Mouse (Mus musculus): Measurements from ENCODE around the gene Zmym2.

The Zmym2 gene

DNA sequence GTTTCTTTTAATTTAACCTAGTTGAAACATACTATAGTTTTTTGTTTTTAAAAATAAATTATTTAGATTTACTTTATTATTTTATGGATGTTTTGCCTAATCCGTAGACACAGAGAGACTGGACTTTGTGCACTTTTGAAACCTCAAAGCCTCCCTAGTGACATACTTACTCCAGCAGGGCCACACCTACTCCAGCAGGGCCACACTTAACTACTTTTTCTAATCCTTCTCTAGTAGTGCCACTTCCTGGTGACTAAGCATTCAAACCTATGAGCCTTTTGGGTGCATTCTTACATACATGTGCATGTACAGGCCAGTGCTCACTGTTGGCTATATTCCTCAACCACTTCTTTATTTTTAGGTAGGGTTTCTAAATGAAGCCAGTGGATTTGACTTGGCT, 19.2 kb downstream of the Zmym2 start:
- DNase-seq (ENCODE audit: low read depth, low spot score), result no peak

DNA sequence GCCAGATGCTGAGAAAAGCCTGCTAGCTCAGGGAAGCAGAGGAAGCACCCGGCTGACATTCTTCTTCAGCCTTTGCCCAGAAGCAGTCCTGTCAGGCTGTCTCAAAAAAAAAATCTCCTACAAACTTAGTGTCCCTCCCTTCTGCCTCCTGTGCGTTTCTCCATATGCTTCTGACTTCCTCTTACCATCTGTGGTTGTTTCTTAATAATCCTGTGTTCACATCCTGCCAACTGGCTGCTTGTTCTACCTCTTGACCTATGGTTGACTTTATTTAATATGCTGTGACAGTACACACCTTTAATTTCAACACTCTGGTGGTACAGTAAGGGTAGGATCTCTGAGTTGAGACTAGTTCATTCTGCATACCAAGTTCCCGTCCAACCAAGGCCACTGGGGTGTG, 32.1 kb downstream of the Zmym2 start:
- DNase-seq (ENCODE audit: low read depth, low spot score), result no peak

DNA sequence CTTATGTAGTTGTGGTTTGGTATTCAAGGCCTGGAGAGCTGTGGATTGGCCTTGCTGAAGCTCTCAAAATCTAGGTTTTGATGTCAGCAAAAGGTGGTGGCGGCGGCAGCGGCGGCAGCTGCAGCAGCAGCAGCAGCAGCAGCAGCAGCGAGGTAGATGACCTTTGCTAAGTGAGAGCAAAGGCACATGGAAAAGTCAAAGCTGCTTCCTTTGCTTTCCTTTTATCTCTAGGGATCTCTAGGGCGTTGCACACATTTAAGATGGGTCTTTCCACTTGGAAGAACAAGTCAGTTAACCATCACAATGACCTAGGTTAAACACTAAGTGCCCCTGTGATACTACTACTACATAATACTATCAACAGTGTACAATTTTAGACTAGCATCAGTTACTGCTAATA, 49.0 kb downstream of the Zmym2 start:
- DNase-seq (ENCODE audit: low read depth, low spot score), result no peak

DNA sequence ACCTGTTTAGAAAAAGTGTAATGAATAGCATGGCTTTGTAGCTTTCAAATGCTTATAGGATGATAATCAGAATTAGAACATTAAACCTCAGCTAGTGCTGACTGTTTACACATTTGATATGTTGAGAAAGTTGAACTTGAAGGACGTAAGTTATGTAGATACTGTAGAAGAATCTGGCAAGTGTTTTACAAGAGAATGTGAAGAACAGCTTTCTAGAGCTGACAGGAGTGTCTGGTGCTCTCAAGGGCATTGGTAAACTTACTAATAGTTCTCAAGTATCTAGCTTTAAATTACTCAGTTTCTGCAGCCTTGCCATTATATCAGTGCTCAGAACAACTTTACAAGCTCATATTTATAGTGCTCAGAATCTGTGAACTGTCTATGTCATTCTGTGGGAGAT, 53.5 kb downstream of the Zmym2 start:
- DNase-seq (ENCODE audit: low read depth, low spot score), result no peak

DNA sequence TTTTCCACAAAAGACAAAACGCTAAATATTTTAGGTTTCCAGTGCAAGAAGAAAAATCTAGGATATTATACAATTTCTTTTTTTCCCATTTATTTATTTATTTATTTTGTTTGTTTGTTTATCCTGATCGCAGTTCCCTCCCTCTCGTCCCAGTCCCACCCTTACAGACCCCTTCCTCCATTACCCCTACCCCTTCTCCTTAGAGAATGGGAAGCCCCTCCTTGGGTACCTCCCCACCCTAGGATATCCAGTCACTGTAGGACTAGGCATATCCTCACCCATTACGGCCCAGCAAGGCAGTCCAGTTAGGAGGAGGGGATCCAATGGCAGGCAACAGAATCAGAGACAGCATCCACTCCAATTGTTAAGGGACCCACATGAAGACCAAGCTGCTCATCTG, 66.5 kb downstream of the Zmym2 start:
- DNase-seq (ENCODE audit: low read depth, low spot score), result no peak

DNA sequence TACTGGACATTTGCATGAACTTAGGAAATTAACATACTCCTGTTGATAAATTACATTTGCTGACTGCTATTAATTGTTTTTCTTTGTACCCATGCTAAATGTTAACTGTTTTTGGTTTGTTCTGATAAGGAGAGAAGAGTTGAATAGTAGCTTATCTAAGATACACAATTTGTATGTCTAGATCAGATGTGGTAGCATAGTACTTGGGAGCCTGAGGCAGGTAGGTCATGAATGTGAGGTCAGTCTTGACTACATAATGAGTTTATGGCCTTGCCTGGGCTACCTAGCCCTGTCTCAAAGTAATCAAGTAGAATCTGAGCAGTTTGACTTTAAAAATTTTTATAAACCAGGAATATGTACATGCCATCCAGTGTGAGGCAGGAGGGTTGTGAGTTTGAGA, 67.9 kb downstream of the Zmym2 start:
- DNase-seq (ENCODE audit: low read depth, low spot score), result no peak

DNA sequence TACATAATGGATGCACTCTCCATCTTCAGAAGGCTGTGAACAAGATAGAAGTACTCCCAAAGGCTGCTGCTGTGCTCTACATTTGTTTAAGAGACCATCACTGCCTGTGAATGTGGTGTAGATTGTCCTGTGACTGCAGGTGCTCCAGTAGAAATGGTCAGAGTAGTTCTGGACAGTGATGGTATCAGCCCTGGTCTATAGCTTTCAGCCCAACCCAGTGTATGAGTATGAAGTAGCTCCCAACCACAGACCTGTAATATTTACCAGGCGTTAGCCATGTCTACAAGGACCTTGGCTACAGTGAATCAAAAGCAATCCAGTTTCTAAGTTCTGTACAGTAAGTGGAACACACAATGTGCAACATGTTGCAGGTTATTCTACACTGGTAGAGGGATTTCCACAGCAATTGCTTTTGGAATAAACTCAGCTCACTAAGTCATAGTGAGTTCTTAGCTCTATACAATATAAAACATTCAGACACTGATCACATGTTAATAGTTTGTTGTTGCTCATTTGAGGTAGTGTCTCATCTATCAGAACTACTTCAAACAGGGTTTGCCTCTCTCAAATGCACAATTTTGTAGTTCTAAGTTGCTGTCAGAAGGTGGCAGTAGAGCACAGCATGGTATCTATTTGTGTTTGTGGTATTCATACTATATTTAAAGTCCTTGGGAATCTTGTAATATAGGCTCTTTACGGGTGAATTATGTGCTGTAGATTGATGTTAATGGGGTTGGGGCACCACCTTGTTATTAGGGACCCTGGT, 77.7 kb downstream of the Zmym2 start:
- DNase-seq (ENCODE audit: low read depth, low spot score), result peak; percentile 36

DNA sequence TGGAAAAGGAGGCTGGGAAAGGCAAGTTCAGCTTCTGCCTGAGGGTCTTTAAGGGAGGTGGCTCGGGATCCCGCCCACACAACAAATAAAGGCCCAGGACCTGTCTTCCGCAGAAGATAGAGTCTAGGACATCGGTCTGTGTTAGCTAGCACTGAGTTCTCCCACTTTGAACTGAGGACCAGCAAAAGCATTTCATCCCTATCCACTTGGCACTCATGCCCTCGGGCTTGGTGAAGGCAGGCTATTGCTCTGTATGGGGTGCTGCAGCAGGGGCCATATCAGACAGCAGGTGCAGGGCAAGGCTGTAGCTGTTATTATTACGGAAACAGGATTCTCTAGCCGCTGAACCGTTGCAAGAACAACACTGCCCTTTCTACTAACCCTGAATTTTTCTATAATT, 83.2 kb downstream of the Zmym2 start:
- DNase-seq (ENCODE audit: low read depth, low spot score), result no peak

DNA sequence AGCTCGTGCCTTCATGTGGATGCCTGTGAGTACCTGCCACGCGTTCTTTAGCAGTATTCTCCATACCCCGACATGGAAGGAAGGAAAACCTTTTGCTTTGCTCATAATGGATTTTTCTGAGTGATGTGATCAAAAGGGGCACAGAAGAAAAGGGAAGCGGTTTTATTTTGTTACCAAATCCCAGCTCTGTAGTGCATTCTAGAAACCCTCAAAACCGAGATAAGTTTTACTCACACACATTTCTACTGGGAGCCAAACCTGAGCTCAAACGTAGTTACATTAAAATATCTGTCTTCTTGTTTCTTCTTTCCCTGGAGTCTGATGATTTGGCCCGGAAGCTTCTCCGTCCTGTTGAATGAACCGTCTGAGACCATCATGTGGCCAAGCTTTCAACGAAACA, 83.7 kb downstream of the Zmym2 start:
- no peak for DNase-seq (ENCODE audit: low read depth, low spot score)

DNA sequence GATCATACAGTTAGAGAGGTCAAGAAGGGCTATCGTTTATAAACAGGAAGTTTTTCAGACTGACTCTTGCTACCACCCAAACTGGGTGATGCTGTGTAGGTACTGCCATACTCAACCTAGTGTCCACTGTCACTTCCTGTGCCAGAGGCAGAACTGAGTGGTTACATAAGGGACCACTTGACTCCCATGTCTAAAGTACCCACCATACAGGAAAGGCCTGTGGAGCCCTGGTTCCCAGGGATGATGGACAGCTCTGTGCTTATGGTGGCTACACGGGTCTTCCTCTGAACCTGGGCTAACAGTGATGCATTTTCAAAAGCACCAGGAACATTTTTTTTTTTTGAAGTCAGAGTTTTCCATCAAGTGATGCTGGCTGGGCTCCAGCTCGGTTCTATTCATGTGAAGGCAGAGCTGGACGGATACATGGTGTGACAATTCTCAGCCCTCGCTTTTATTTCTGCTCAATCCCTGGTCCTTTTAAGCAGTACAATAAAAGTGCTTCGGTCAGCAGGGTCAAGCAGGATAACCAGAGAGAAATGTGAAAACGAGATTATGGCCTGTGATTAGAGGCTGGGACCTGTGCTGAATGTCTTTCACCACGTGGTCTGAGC, 91.7 kb downstream of the Zmym2 start:
- no peak for DNase-seq (ENCODE audit: low read depth, low spot score)

DNA sequence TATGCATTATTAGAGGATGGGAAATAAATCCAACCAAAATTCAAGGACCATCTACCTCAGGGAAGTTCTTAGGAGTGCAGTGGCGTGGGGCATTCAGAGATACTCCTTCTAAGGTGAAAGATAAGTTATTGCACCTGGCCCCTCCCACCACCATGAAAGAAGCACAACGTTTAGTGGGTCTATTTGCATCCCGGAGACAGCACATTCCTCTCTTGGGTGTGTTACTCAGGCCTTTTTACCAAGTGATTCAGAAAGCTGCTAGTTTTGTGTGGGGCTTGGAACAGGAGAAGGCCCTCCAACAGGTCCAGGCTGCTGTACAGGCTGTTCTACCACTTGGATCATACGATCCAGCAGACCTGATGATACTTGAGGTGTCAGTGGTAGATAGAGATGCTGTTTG, 102.2 kb downstream of the Zmym2 start:
- no peak for DNase-seq (ENCODE audit: low read depth, low spot score)
